Mouse (Mus musculus) small intestine, adult 2 months (tissue): ENCODE results near the gene Sh3d21.

Source experiments
- CTCF ChIP-seq: fragments of 200-500 bp; IDR thresholded peaks from 2 replicates; pipeline ENCODE4 v1.5.1; 2012; ENCODE audit warnings: low read depth, mild to moderate bottlenecking, control low read depth, inconsistent platforms, low read length, moderate library complexity, mixed read lengths; ENCODE audit not compliant: insufficient replicate concordance, insufficient read length; ENCODE audit errors: extremely low read depth
- POLR2A ChIP-seq: fragments of 200-500 bp; IDR thresholded peaks from 2 replicates; pipeline ENCODE4 v1.6.1; 2012; ENCODE audit warnings: low read depth, mild to moderate bottlenecking, control low read depth, inconsistent platforms, low read length, moderate library complexity

DNA sequence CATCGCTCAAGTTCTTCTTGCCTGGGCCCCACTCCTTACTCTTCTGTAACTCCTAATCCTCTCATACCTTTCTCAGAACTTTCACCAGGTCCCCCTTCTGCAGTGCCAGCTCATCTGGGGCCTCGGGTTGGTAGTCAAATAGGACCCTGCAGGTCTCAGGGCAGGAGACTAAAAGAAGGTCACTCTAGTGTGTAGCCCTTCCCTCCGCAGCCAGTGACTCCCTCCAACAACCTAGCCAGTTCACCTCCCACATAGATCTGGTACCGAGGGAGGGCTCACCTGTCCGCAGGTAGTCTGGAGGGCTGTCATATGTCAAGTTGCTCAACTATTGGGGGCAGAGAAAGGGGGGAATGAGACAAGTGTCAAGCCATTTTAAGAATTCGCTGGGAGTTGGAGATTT is 1.8 kb downstream of the Sh3d21 start:
- TF ChIP-seq CTCF (no peak), POLR2A (no peak)
